Mouse (Mus musculus): ENCODE data around the gene Moxd1.
A peak's percentile ranks its signal among the peaks of the same experiment; 100 is the strongest.
"Not testable (repeated sequence)": the region's sequence is repeated elsewhere in the genome, so short reads cannot be mapped to it uniquely, and the experiment has no call there.

The Moxd1 gene

DNA sequence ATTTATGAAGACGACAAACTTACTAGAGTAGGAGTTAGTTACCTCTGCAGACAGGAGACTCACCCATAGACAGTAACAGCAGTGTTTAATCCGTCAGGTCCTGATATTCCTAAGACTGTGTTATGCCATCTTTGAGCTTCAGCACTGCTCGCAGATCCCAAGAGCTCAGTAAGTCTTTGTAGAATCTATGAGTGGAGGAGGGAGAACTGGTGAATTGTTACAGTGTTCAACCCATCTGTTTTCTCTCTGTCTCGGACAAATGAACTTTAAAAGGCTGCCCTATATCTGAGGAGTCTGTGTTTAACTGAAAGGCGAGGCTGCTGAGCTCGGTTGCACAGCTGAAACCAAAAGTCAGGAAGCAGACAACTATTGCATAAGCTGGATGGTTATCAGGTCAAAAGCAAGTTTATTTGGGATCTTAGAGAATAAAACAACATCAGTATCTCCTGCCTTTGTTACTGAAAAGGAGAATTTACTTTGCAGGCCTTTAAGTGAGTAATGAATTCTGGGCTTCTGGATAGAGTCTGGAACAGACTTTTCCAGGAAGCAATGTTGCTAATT is 47.8 kb downstream of the Moxd1 start:
- no peak for DNase-seq (ENCODE audit: extremely low spot score)

DNA sequence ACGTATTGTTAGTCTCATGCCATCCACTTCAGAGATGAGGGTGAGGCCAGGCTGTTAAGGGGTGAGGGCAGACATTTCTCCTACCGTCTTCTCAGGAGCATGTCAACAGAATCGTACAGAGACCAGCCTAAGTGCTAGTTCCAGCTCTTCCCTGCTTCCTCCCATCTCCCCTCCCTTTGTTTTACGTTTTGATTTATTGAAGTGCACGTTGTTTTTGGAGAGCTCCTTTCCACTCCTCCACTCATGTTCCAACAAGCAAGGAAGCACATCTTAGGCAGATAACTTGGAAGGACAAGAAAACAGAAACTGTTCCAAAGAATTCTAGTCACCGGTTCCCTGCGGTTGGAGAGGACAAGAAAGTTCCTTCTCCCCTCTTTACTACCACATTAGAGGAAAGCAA is 52.9 kb downstream of the Moxd1 start:
- no peak for DNase-seq (ENCODE audit: extremely low spot score)

DNA sequence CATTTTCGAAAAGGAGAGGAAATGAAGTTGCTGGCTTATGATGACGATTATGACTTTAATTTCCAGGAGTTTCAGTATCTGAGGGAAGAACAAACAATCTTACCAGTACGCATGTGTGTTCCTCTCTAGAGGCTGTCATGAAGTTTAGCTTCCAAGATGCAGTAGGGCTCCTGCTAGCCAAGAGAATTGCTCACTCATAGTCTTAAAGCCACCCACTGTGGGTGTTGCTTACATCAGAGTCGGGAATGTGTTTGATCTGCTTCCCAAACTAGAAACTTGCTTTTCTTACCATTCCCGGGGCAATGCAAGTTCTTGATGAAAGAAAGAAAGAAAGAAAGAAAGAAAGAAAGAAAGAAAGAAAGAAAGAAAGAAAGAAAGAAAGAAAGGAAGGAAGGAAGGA is 59.3 kb downstream of the Moxd1 start:
- DNase-seq (ENCODE audit: extremely low spot score), result no peak

DNA sequence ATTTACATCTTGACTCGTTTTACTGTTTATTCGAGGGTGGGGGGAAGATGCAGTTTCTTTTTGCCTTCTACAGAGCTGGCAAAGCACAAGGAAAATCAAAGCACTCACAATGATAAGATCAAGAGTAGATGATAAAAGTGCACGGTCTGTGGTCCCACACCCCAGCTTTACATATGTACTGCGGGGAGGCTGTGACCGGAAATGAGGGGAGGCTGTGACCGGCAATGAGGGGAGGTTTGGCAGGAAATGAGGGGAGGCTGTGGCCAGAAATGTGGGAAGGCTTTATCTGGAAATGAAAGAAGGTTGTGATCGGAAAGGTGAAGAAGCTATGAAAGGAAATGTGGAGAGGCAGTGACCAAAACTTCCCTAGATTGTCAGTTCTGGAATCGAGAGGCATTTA is 68.3 kb downstream of the Moxd1 start:
- DNase-seq (ENCODE audit: extremely low spot score), result no peak

DNA sequence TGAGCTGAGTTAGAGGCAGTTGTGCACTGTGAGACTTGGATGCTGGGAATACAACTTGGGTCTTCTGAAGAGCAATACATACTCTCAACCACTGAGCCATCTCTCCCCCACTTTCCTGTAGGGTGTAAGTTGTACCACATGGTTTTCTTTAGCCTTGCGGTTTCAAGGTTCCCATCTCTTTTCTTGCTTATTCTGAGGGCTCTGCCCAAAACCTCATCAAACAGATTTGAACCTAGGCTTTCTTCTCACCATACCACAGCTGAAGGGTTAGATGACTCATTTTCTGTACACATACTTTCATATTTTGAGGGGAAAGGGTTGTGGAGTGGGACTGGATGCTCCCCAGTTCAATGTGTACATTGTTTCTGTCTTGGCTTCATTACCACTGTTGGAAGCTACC is 69.4 kb downstream of the Moxd1 start:
- no peak for DNase-seq (ENCODE audit: extremely low spot score)

DNA sequence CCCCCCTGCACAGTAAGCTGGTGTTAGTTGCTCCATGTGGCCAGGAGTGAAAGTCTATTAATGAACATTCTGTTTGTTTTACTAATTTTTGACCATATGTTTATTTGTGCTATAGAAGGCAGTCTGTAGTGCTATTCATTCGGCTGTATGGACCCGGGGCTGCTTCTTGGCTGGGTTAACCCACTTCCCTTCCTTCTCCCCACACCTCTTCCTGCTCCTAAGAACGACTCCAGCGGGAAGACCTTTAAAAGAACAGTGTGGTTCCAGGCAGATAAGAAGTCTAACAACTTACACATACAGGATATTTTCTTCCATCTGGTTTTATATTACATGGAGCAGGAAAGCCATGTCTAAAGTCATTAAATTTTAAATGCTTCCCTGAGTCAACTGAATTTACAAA is 73.3 kb downstream of the Moxd1 start:
- no peak for DNase-seq (ENCODE audit: extremely low spot score)

DNA sequence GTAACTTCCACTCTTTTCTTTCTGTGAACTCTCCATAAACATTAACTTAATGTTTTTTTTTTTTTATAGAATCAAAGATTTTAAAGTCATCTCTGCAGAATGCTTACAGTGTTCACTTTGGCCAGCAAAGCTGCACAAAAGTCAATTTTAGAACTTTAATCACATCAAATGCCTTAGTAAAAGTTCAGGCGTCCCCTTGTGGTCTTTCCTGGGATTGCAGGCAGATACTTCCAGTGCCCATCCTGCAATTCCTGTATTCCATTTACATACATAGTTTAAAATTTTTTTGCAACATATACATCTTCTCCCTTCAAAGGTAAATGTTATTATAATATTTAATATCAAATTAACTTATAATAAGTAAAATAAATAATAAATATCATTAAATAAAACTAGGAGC is 74.5 kb downstream of the Moxd1 start:
- DNase-seq (ENCODE audit: extremely low spot score), result peak; percentile 53

DNA sequence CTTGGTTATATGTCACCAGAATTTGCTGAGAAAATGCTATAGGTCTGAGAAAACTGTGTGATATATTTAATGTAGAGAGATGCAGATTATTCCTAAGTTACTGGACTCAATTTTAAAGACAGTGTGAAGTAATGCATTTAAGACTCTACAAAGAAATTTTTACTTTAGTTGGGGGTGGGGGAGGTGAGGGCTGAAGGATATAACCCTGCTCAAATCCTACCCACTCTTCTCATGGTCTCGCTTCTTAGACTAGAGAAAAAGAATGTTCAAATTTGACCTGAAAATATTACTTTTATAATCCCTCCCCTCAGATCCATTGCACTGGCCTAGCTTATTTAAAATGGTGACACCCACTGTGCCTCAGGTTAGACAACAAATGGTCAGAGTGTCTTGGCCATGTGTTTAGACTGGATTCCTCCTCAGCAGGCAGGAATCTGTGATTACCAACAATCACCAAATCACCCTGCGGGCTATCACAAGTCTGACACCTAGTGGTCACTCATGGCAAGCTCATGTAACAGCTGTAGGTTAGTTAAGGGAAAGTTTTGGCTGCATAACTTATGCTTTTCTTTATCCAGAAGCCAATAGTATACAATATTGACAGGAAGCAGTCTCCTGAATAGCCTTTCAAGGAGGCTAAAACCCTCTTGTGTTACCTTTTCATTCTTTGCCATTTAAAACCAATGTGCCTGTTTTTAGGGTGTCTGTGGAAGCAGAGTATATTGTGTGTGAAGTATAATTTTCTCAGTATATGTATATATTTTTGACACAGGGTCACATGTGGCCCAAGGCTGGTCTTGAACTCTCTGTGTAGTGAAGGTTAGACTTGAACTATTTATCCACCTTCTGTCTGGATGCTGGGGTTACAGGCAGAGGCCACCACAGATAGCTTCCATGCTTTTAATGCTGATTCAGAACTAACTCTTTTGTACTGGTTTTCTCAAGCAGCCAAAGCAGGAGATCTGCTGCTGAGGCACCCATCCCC is 75.2 kb downstream of the Moxd1 start:
- peak; percentile 66 for DNase-seq (ENCODE audit: extremely low spot score)

DNA sequence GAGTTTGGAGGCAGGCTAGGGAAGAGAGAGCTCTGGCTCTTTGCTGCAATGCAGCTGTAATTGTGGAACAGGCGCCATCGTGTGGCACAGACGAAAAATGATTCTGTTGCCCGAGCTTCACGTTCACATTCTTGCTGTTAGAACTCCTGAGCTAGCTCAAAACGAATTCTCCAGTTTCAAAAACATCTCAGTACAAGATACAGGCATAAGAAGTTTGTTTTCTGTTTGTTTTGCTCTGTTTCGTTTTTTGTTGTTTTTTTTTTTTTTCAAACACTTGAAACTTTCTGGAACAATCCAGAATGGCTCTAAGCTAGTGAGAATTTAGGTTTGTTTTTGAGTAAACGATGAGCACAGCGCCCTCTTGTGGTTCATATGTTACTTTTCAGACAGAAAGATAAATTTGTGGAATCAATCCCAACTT is 88.9 kb downstream of the Moxd1 start:
- peak; percentile 66 for DNase-seq (ENCODE audit: extremely low spot score)

DNA sequence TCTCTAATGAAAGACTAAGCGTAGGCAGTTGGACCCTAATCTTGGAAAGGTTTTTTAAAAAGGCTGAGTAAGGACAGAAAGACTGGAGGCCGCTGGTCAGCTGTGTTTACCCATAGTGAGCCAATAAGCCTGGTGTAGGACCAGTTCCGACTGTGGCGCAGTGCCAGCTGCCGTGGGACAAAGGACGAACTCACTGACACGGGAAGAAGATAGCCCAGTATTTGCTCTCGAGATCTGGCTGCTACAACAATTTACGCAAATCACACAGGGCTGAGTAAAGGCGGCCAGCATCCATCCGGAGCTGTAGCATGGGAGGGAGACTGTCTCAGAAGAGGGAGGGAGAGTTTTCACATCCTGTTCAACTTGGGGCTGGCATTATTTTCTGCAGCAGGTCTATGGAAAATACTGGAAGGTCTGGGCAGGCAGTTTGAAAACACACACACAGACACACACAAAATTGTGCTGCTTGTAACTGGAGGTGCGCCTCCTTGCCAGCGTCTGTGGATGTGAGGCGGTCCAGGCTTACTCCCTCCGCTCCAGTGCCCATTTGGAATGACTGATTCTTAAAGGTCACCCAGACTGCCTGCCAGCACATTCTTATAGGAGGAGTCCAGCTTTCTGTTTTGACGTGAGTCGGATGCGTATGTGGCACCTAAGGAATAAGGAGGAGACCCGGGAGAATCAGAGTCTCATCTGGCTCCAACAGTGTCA is 94.0 kb downstream of the Moxd1 start:
- DNase-seq (ENCODE audit: extremely low spot score), result no peak

DNA sequence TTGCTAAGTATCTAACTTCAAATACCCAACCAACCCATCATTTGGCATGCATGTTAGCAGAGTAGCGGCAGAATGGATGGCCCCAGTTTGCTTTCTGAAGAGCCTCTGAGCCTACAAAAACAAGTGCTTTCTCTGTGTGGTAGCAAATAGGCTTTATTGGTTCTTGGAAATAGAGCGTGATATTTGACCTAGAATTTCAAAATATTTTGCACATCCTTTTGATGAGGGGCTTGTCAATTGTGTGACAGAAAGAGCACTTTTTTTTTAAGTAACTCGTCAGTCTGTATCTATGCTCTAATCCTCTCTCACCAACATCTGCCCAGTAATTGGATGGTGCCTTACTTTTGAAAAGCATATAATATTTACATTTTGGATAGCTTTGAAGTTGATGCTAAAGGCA is 97.0 kb downstream of the Moxd1 start:
- DNase-seq (ENCODE audit: extremely low spot score), result no peak

DNA sequence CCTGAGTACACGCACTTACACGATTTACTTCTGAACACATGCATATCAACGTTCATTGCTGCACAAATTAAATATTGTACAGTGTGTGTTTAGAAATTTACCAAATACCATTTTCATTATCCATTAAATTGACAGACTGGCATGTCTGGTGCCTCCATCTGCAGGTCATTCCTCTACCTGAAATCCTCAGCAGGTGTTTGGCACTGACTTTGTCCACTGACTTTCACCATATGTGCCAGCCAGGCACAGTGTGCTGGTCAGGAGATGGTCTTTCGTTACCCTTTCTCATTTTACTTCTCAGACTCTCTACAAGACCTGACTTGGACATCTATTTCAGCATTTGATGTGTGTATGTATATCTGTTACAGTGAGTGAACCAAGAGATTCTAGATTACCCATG is 99.7 kb downstream of the Moxd1 start:
- no peak for DNase-seq (ENCODE audit: extremely low spot score)

DNA sequence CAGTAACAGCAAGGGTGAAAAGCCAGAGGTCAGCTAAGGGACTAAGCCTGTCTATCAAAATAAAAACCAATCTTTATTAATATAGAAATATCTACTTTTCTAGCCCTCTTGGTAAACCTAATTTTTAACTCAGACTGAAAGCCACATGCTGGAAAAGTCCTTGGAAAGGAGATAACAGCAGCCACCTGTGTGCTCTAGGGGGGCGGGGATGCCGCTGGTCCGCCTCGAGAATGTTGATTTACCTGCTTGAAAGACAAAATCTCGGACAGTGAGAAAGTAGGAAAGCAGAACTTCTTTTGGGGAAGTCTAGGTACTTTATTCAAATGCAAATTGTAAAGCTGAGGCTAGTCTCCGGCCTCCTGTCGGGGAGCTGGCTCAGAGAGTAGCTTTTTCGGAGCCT is 103.9 kb downstream of the Moxd1 start:
- not testable (repeated sequence) for DNase-seq (ENCODE audit: extremely low spot score)

DNA sequence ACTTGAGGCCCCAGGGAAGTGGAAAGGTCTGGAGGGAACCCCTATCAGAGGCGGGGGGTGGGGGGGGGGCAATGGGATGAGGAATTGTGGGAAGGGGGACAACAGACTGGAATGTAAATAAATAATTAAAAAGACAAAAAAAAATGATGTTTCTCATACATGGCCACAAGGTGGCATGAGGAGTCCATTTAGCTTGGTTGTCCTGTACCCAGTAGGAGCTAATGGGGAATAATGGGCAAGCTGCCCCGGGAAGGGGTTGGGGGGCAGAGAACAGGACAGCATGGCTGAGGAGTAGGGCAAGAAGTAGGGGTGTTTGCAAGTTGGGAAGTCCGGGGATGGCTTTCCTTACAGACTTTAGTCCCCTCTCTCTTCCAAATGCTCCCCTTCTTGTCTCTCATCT is 109.5 kb downstream of the Moxd1 start:
- DNase-seq (ENCODE audit: extremely low spot score), result no peak

DNA sequence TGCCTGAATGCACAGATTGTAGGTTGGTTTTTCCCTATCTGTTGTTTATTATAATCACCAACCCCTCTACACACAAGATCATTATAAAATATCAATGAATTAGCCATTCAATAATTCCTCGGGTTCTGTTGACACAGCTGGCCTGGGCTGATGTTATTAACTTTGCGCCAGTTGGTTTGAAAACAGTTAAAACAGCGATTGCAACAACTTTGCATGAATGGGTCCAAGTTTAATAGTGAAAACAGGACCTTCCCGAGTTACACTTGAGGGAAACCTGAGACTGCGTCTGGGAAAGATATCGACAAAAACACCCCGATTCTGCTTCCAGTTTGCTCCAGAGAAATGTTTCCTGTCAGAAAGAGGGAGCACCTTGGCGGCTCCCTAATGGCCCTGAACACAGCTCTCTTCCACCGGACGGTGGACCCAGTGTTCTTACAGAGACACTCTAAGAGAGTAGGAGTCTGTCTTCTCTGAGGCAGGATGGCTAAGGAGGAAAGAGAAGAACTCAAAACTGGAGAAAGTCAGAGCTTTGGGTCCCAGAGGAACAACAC is 116.4 kb downstream of the Moxd1 start:
- no peak for DNase-seq (ENCODE audit: extremely low spot score)

DNA sequence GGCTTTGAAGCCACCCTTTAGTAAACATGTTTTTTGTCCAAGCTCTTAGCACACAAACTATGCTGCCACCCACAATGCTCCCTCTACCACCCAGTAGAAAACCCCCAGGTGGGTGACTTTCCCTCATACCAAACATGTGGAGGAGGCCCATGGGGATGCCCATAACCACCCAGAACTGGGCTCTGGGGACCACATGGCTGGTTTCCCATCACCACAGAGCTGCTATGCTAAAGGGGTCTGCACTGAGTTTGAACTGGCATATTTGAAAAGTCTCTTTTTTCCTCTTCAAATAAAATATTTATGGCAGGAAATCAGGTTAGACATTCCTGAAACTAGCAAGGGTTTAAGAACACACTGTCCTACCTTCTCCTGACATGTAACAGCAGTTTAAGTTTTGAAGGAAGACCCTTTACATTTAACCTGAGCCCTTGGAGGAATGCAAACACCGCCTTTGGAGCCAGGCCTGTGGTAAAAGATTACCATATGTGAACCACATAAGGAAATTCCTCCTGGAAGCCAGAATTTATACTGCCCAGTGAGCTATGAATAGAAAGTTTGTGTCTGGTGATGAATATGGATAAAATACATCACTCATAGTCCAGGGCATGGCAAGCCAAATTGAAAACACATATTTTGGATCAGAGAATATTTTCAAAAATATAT is 117.4 kb downstream of the Moxd1 start:
- no peak for DNase-seq (ENCODE audit: extremely low spot score)

DNA sequence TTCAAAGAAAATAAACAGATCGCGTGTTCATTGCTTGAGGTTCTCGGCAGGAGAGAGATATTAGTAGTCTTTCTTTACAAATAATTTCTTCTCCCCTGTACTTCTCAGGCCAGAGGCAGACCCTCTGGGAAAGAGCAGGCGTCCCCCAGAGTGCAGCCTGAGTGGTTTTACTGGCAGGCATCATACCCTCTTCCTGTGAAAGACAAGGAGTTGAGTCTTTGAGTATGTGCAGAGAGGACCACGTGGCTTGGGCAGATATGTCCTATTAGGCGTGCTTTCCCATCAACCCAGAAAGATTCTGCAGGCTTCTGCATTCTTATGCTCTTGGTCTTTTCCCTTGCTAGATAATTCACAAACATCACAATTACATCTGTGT is 117.9 kb downstream of the Moxd1 start:
- no peak for DNase-seq (ENCODE audit: extremely low spot score)

DNA sequence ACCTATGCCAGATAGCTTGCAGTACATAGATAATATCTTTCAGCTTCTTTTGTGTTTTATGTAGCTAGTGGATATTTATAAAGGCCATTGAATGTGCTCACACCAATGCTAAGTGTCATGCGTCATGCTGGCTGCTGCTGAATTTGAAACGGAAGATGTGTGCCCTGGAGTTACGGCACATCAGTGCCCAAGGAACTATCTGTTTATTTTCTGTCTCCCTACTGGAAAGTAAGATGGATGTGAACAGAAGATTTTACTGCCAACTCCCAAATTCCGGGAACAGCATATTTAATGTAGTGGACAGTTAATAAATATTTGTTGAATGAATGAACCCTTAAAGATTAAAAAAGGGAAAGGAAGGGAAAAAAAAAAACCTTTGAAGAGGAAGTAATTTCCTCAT is 119.8 kb downstream of the Moxd1 start:
- DNase-seq (ENCODE audit: extremely low spot score), result no peak
